Mouse (Mus musculus): ENCODE measurements around the gene Snrpb.

The Snrpb gene

DNA sequence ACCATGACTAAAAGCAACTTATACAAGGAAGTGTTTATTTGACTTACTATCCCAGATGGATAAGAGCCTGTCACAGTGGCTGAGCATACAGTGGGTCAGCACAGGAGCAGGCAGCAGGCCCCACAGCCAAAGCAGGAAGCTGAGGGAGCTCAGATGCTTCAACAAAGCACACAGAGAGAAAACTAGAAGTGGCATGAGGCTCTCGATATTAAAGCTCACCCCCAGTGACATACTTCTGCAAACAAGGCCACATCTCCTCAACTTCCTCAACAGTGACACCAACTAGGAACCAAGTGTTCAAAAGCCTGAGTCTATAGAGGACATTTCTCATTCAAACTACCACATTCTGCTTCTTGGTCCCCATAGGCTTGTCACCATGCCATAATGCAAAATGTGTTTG is 49.5 kb downstream of the Snrpb start:
- DNase-seq, result no peak

DNA sequence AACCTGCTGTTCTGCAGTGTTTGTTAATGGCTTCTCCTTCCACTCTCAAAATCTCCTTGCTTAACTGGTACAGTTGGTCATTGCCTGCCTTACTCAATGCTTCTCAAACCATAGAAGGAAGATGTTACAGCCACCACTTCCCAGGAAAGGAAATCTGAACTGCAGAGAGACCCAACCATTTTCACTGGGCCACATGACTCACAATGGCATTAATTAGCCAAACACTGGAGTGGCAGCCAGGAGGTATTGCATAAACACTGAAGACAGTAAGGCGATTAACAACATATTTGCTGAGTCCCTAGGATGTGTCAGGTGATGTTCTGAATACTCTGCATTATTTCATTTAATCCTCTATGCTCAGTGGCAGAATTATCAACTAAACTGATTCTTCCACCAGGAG is 53.1 kb downstream of the Snrpb start:
- no peak for DNase-seq

DNA sequence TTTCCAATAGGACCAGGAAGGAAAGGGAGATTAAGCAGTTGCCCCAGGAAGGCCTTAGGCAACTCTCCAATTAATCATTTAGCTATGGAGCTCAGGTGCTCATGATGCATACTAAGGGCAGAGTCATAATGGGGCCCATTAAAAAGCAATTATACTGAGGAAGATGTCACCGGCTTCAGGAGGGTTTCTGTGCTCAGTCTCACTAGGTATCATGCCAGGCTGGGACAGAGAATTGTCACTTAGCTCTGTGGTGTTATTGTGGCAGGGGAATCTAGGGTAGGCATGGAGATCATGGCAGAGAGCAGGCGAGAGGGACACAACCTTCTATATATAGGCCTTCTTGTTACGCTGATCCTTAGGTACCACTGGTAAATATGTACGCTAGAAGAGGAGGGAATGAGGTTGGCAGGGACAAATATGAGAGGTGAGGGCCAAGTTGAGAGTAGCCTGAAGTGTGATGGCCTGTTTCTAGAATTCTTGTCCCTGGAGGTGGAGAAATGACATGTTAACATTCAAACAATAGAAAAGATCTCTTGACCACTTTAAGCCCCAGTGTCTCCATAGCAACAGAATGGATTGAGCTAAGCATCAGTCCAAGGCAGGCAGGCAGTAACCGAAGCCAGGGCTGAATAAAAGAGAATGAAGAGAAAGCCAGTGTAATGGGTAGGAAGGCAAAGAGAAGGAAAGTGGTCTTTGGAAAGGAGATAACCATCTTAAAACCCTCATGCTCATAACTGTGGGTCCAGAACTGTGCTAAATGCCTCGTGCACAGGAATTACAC is 53.7 kb downstream of the Snrpb start:
- no peak for DNase-seq

All from right cerebral cortex, postnatal 25 days (tissue).